Mouse (Mus musculus): ENCODE measurements around the gene Ulk4. TPM values are rescaled to one million over a fixed set of nuclear protein-coding genes. Genes with fewer than 3 reads are reported as not detected.

Ulk4 gene
- polyA plus RNA-seq, 1 experiment from 2014 or later, result 161 TPM

DNA sequence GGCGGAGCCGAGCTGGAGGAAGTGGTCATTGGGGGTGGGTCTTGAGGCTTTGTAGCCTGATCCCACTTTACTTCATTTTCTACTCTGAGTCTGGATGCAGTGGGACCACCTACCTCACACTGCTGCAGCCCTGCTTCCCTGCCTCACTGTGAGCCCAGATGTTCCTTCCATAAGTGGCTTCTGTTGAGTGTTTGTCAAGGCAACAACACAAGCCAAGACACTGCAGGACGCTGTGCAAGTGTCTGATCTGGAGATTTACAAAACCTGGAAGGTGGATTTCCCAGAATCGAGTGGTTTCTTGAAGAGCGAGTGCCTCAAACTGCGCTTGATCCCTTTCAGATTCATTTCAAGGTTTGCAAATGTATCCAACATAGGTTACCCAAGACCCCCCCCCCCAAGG lies 368.5 kb downstream of the Ulk4 start:
- Histone ChIP-seq H3K4me1 (replicated peaks; ENCODE audit: control insufficient read depth, insufficient read depth, low read length) (no peaks in the 10 kb centered on the region), H3K27me3 (ENCODE audit: control insufficient read depth, insufficient read depth, low read length) (no peaks in the 10 kb centered on the region), H3K36me3 (ENCODE audit: control insufficient read depth, insufficient read depth, low read length) (no peaks in the 10 kb centered on the region), H3K9me3 (ENCODE audit: control insufficient read depth, low read length) (no peaks in the 10 kb centered on the region), H3K27ac (ENCODE audit: low read depth, low read length) (no peak overlapping the region), H3K9ac (ENCODE audit: low read depth, low read length) (no peak overlapping the region), H3K4me2 (replicated peaks; ENCODE audit: low read depth, low read length) (no peak overlapping the region), H3K4me3 (ENCODE audit: low read depth, low read length) (no peak overlapping the region)
- no peak for DNase-seq (ENCODE audit: low spot score)
- no peak for ATAC-seq (ENCODE audit: low FRiP score)
- WGBS, result 85% methylated on average over 6 of the region's 6 CpGs

Other genes starting within 250 kb of the Ulk4 start
- gene Trak1, start 20.3 kb upstream of the Ulk4 start, polyA plus RNA-seq (2014; fragmentation: Nextera tagmentation; extraction: Ambion mirVana), result 19.8 and 21.2 TPM in 2 replicates
- 0.68 and 1.0 TPM in 2 replicates for gene Cck, start 218.5 kb upstream of the Ulk4 start, polyA plus RNA-seq (2014; fragmentation: Nextera tagmentation; extraction: Ambion mirVana)